Mouse (Mus musculus): ENCODE data around the gene Th.
A peak's percentile ranks its signal among the peaks of the same experiment; 100 is the strongest.

The Th gene

GRCm38 (mm10) chr7:142901774-142902173 is 29.2 kb downstream of the Th start:
- DNase-seq (ENCODE audit: low spot score in 2 of 2) = no peak

- DNase-seq (ENCODE audit: low spot score in 2 of 2) = no peak
Measured at GRCm38 (mm10) chr7:142899872-142900271, 31.1 kb downstream of the Th start.

GRCm38 (mm10) chr7:142897471-142897870 is 33.5 kb downstream of the Th start:
- DNase-seq (ENCODE audit: low spot score in 2 of 2) = no peak

GRCm38 (mm10) chr7:142895901-142896665 is 34.8 kb downstream of the Th start:
- no peak for DNase-seq (ENCODE audit: low spot score in 2 of 2)

GRCm38 (mm10) chr7:142895223-142895840 is 35.6 kb downstream of the Th start:
- no peak for DNase-seq (ENCODE audit: low spot score in 2 of 2)

GRCm38 (mm10) chr7:142894669-142895068 is 36.3 kb downstream of the Th start:
- DNase-seq (ENCODE audit: low spot score in 2 of 2) = peak; percentile 48 to 59

- DNase-seq (ENCODE audit: low spot score in 2 of 2) = no peak
Measured at GRCm38 (mm10) chr7:142893721-142894639, 36.9 kb downstream of the Th start.

- DNase-seq (ENCODE audit: low spot score in 2 of 2) = no peak
Measured at GRCm38 (mm10) chr7:142893296-142893695, 37.6 kb downstream of the Th start.

- DNase-seq (ENCODE audit: low spot score in 2 of 2) = no peak
Measured at GRCm38 (mm10) chr7:142869419-142870163, 61.3 kb downstream of the Th start.

GRCm38 (mm10) chr7:142850681-142851080 is 80.2 kb downstream of the Th start:
- peak in 1 of 2 experiments; percentile 3 for DNase-seq (ENCODE audit: low spot score in 2 of 2)

Measured in right cerebral cortex, postnatal 36 days (tissue).